Mouse (Mus musculus): Measurements from ENCODE around the gene Gna13. TPM values are rescaled to one million over a fixed set of nuclear protein-coding genes. Genes with fewer than 3 reads are reported as not detected.

The Gna13 gene
- polyA plus RNA-seq, 1 experiment = 35.5 TPM

- Histone ChIP-seq H3K4me3 (ENCODE audit: insufficient read depth, low read length) (no peak overlapping the region), H3K4me1 (ENCODE audit: control insufficient read depth, insufficient read depth, low read length) (peaks cover 3% of the 10 kb centered on the region; the same call in 1 of the 2 replicates), H3K27ac (ENCODE audit: insufficient read depth, low read length) (no peak overlapping the region)
- no peak for TF ChIP-seq POLR2A (IDR thresholded peaks at IDR 0.05; ENCODE audit: extremely low read depth, insufficient read depth, low read length)
- TF ChIP-seq CTCF (IDR thresholded peaks at IDR 0.05; ENCODE audit: extremely low read depth, insufficient read depth, low read length) = no peak
Observed at GRCm38 (mm10) chr11:109385296-109385695, 22.7 kb downstream of the Gna13 start.

- TF ChIP-seq POLR2A (IDR thresholded peaks at IDR 0.05; ENCODE audit: extremely low read depth, insufficient read depth, low read length) = no peak
- no peak for TF ChIP-seq CTCF (IDR thresholded peaks at IDR 0.05; ENCODE audit: extremely low read depth, insufficient read depth, low read length)
- Histone ChIP-seq H3K27ac (ENCODE audit: insufficient read depth, low read length) (no peak overlapping the region), H3K4me3 (ENCODE audit: insufficient read depth, low read length) (no peak overlapping the region), H3K4me1 (ENCODE audit: control insufficient read depth, insufficient read depth, low read length) (peaks cover 3% of the 10 kb centered on the region; the same call in 1 of the 2 replicates)
Observed at GRCm38 (mm10) chr11:109389046-109389445, 26.4 kb downstream of the Gna13 start.

GRCm38 (mm10) chr11:109391200-109391599 lies 28.6 kb downstream of the Gna13 start:
- TF ChIP-seq POLR2A (IDR thresholded peaks at IDR 0.05; ENCODE audit: extremely low read depth, insufficient read depth, low read length) (no peak), CTCF (IDR thresholded peaks at IDR 0.05; ENCODE audit: extremely low read depth, insufficient read depth, low read length) (no peak)
- no peak overlapping the region for H3K4me3 ChIP-seq (ENCODE audit: insufficient read depth, low read length)

GRCm38 (mm10) chr11:109391760-109392159 lies 29.1 kb downstream of the Gna13 start:
- H3K4me3 ChIP-seq (ENCODE audit: insufficient read depth, low read length) = no peak overlapping the region
- H3K4me1 ChIP-seq (ENCODE audit: control insufficient read depth, insufficient read depth, low read length) = no peaks in the 10 kb centered on the region
- H3K27ac ChIP-seq (ENCODE audit: insufficient read depth, low read length) = no peak overlapping the region
- no peak for TF ChIP-seq CTCF (IDR thresholded peaks at IDR 0.05; ENCODE audit: extremely low read depth, insufficient read depth, low read length)
- no peak for TF ChIP-seq POLR2A (IDR thresholded peaks at IDR 0.05; ENCODE audit: extremely low read depth, insufficient read depth, low read length)

More at GRCm38 (mm10) chr11:109391200-109391599, 28.6 kb downstream of the Gna13 start:
- H3K27ac ChIP-seq (ENCODE audit: insufficient read depth, low read length) = no peak overlapping the region
- H3K4me1 ChIP-seq (ENCODE audit: control insufficient read depth, insufficient read depth, low read length) = no peaks in the 10 kb centered on the region

- no peak for TF ChIP-seq POLR2A (IDR thresholded peaks at IDR 0.05; ENCODE audit: extremely low read depth, insufficient read depth, low read length)
- no peak for TF ChIP-seq CTCF (IDR thresholded peaks at IDR 0.05; ENCODE audit: extremely low read depth, insufficient read depth, low read length)
- H3K27ac ChIP-seq (ENCODE audit: insufficient read depth, low read length) = no peak overlapping the region
- no peak overlapping the region for H3K4me3 ChIP-seq (ENCODE audit: insufficient read depth, low read length)
- no peaks in the 10 kb centered on the region for H3K4me1 ChIP-seq (ENCODE audit: control insufficient read depth, insufficient read depth, low read length)
Observed at GRCm38 (mm10) chr11:109392601-109393000, 30.0 kb downstream of the Gna13 start.

GRCm38 (mm10) chr11:109394758-109395157 lies 32.1 kb downstream of the Gna13 start:
- TF ChIP-seq CTCF (IDR thresholded peaks at IDR 0.05; ENCODE audit: extremely low read depth, insufficient read depth, low read length) (no peak), POLR2A (IDR thresholded peaks at IDR 0.05; ENCODE audit: extremely low read depth, insufficient read depth, low read length) (no peak)
- Histone ChIP-seq H3K27ac (ENCODE audit: insufficient read depth, low read length) (no peak overlapping the region), H3K4me3 (ENCODE audit: insufficient read depth, low read length) (no peak overlapping the region), H3K4me1 (ENCODE audit: control insufficient read depth, insufficient read depth, low read length) (no peaks in the 10 kb centered on the region)

- TF ChIP-seq POLR2A (IDR thresholded peaks at IDR 0.05; ENCODE audit: extremely low read depth, insufficient read depth, low read length) = no peak
- TF ChIP-seq CTCF (IDR thresholded peaks at IDR 0.05; ENCODE audit: extremely low read depth, insufficient read depth, low read length) = no peak
- H3K4me1 ChIP-seq (ENCODE audit: control insufficient read depth, insufficient read depth, low read length) = no peaks in the 10 kb centered on the region
- H3K27ac ChIP-seq (ENCODE audit: insufficient read depth, low read length) = no peak overlapping the region
- H3K4me3 ChIP-seq (ENCODE audit: insufficient read depth, low read length) = no peak overlapping the region
Observed at GRCm38 (mm10) chr11:109395291-109395690, 32.7 kb downstream of the Gna13 start.

GRCm38 (mm10) chr11:109406431-109406830 lies 43.8 kb downstream of the Gna13 start:
- Histone ChIP-seq H3K4me1 (ENCODE audit: control insufficient read depth, insufficient read depth, low read length) (no peaks in the 10 kb centered on the region), H3K27ac (ENCODE audit: insufficient read depth, low read length) (no peak overlapping the region), H3K4me3 (ENCODE audit: insufficient read depth, low read length) (no peak overlapping the region)
- TF ChIP-seq POLR2A (IDR thresholded peaks at IDR 0.05; ENCODE audit: extremely low read depth, insufficient read depth, low read length) = no peak
- no peak for TF ChIP-seq CTCF (IDR thresholded peaks at IDR 0.05; ENCODE audit: extremely low read depth, insufficient read depth, low read length)

GRCm38 (mm10) chr11:109410197-109410980 lies 47.8 kb downstream of the Gna13 start:
- TF ChIP-seq POLR2A (IDR thresholded peaks at IDR 0.05; ENCODE audit: extremely low read depth, insufficient read depth, low read length) = no peak
- TF ChIP-seq CTCF (IDR thresholded peaks at IDR 0.05; ENCODE audit: extremely low read depth, insufficient read depth, low read length) = no peak
- no peaks in the 10 kb centered on the region for H3K4me1 ChIP-seq (ENCODE audit: control insufficient read depth, insufficient read depth, low read length)
- no peak overlapping the region for H3K27ac ChIP-seq (ENCODE audit: insufficient read depth, low read length)
- no peak overlapping the region for H3K4me3 ChIP-seq (ENCODE audit: insufficient read depth, low read length)

GRCm38 (mm10) chr11:109413617-109414016 lies 51.0 kb downstream of the Gna13 start, which contains the start of gene 9930022D16Rik:
9930022D16Rik (plus strand) TSS chr11:109413917.
- TF ChIP-seq POLR2A (IDR thresholded peaks at IDR 0.05; ENCODE audit: extremely low read depth, insufficient read depth, low read length) (no peak), CTCF (IDR thresholded peaks at IDR 0.05; ENCODE audit: extremely low read depth, insufficient read depth, low read length) (no peak)
- H3K27ac ChIP-seq (ENCODE audit: insufficient read depth, low read length) = no peak within 1 kb of the TSS
- H3K4me3 ChIP-seq (ENCODE audit: insufficient read depth, low read length) = no peak within 1 kb of the TSS
- H3K4me1 ChIP-seq (ENCODE audit: control insufficient read depth, insufficient read depth, low read length) = no peaks in the 10 kb centered on the region

All from cortical plate, adult 2 months (tissue).